Mouse (Mus musculus) left cerebral cortex, postnatal 4 days (tissue): ENCODE data around the gene Wdr60. TPM values are rescaled to one million over a fixed set of nuclear protein-coding genes. Genes with fewer than 3 reads are reported as not detected.
"Not testable (repeated sequence)": the region's sequence is repeated elsewhere in the genome, so short reads cannot be mapped to it uniquely, and the experiment has no call there.

ENCODE experiments used
- DNase-seq: peaks from one replicate; pipeline ENCODE4 v3.0.0-alpha.2; 2022
- intact Hi-C: fragments of 180-260 bp; cut with DNase I; formaldehyde crosslinking; loops from one replicate; pipeline ENCODE4 v1.15.1; 2025
- total RNA-seq, 2 experiments: library from RNA; stranded (reverse); gene quantifications; 2 replicates each; pipeline ENCODE4 v1.2.3; 2021

The Wdr60 gene
- total RNA-seq = 10 to 100 TPM; 16.6 to 19.4 TPM

- intact Hi-C loops = no loop called here
- DNase-seq = peak; percentile 91
These were observed at the start of gene Wdr60 for GRCm38 (mm10) chr12:116262555-116263341. TSS of gene Wdr60 (minus strand) at chr12:116263022.

- intact Hi-C loops = no loop called here
- DNase-seq = no peak
These were observed 45.8 kb upstream of the Wdr60 start for GRCm38 (mm10) chr12:116308612-116309011.

- intact Hi-C loops = no loop called here
- no peak for DNase-seq
These were observed 45.0 kb upstream of the Wdr60 start for GRCm38 (mm10) chr12:116307870-116308269.

GRCm38 (mm10) chr12:116306042-116306441 is 43.2 kb upstream of the Wdr60 start:
- no peak for DNase-seq
- intact Hi-C loops = no loop called here

- intact Hi-C loops = no loop called here
- no peak for DNase-seq
These were observed 39.4 kb upstream of the Wdr60 start for GRCm38 (mm10) chr12:116302181-116302580.

GRCm38 (mm10) chr12:116299906-116300305 is 37.1 kb upstream of the Wdr60 start:
- DNase-seq = no peak
- intact Hi-C loops = no loop called here

- DNase-seq = no peak
- intact Hi-C loops = no loop called here
These were observed 30.9 kb upstream of the Wdr60 start for GRCm38 (mm10) chr12:116293599-116294292.

GRCm38 (mm10) chr12:116293185-116293584 is 30.4 kb upstream of the Wdr60 start:
- intact Hi-C loops = no loop called here
- DNase-seq = no peak

- DNase-seq = no peak
- intact Hi-C loops = loop anchor here (10.0 kb wide), 1 partner anchor 321 kb away; no protein-coding TSS in a partner anchor
These were observed 20.7 kb upstream of the Wdr60 start for GRCm38 (mm10) chr12:116283511-116283910.

GRCm38 (mm10) chr12:116282856-116283255 is 20.0 kb upstream of the Wdr60 start:
- intact Hi-C loops = loop anchor here (10.0 kb wide), 1 partner anchor 322 kb away; no protein-coding TSS in a partner anchor

GRCm38 (mm10) chr12:116281427-116282281 is 18.8 kb upstream of the Wdr60 start:
- peak; percentile 41 for DNase-seq
- intact Hi-C loops = loop anchor here (10.0 kb wide), 1 partner anchor 323 kb away; no protein-coding TSS in a partner anchor

More at GRCm38 (mm10) chr12:116282856-116283255, 20.0 kb upstream of the Wdr60 start:
- no peak for DNase-seq

- DNase-seq = peak; percentile 100
- intact Hi-C loops = loop anchor here (10.0 kb wide), 1 partner anchor 324 kb away; no protein-coding TSS in a partner anchor
These were observed 18.0 kb upstream of the Wdr60 start, which contains the start of gene Esyt2 for GRCm38 (mm10) chr12:116280653-116281364. TSS of gene Esyt2 (plus strand) at chr12:116281196.

- DNase-seq = no peak
- intact Hi-C loops = loop anchor here (10.0 kb wide), 1 partner anchor 325 kb away; no protein-coding TSS in a partner anchor
These were observed 17.4 kb upstream of the Wdr60 start for GRCm38 (mm10) chr12:116280149-116280652.

GRCm38 (mm10) chr12:116279181-116279580 is 16.4 kb upstream of the Wdr60 start:
- DNase-seq = no peak

GRCm38 (mm10) chr12:116278541-116278940 is 15.7 kb upstream of the Wdr60 start:
- no peak for DNase-seq
- intact Hi-C loops = no loop called here

More at GRCm38 (mm10) chr12:116279181-116279580, 16.4 kb upstream of the Wdr60 start:
- intact Hi-C loops = no loop called here

GRCm38 (mm10) chr12:116276961-116277360 is 14.1 kb upstream of the Wdr60 start:
- intact Hi-C loops = no loop called here
- DNase-seq = no peak

GRCm38 (mm10) chr12:116275631-116276030 is 12.8 kb upstream of the Wdr60 start:
- intact Hi-C loops = no loop called here

GRCm38 (mm10) chr12:116275086-116275485 is 12.3 kb upstream of the Wdr60 start, which contains the start of gene Gm11027:
TSS of gene Gm11027 (plus strand) at chr12:116275386.
- intact Hi-C loops, DNase-seq: not testable (repeated sequence)

More at GRCm38 (mm10) chr12:116275631-116276030, 12.8 kb upstream of the Wdr60 start:
- no peak for DNase-seq

GRCm38 (mm10) chr12:116273733-116274132 is 10.9 kb upstream of the Wdr60 start:
- intact Hi-C loops = no loop called here
- no peak for DNase-seq
